Mouse (Mus musculus) layer of hippocampus, adult 2 months (tissue): ENCODE results near the gene Lonp1. TPM values are rescaled to one million over a fixed set of nuclear protein-coding genes. Genes with fewer than 3 reads are reported as not detected.

Experiments used
- DNase-seq, 2 experiments: peaks; one replicate each; pipeline ENCODE4 v3.0.0; 2022; ENCODE audit warnings: low spot score in 2 of 2
- H3K27ac ChIP-seq: fragments of 200-600 bp; 2 replicates; pipeline ENCODE4 v1.8.1; 2022
- H3K4me3 ChIP-seq: fragments of 200-600 bp; 2 replicates; pipeline ENCODE4 v1.8.1; 2022; ENCODE audit warnings: mild to moderate bottlenecking
- CTCF ChIP-seq: fragments of 200-600 bp; conservative IDR thresholded peaks from 2 replicates; pipeline ENCODE4 v1.8.1; 2022; ENCODE audit warnings: antibody characterized with exemption, mild to moderate bottlenecking, moderate library complexity
- total RNA-seq, 2 experiments: library from RNA; stranded (reverse); gene quantifications; 2 replicates each; pipeline ENCODE4 v1.2.3; 2021

Gene Lonp1
- total RNA-seq, 2 experiments from 2014 or later = 56.5 to 60.2 TPM

- no peak overlapping the region for H3K27ac ChIP-seq
- no peak for TF ChIP-seq CTCF
- H3K4me3 ChIP-seq = no peak overlapping the region
- DNase-seq = no peak
Measured at GRCm38 (mm10) chr17:56603186-56604069, 23.3 kb downstream of the Lonp1 start.

GRCm38 (mm10) chr17:56593527-56594271 is 33.0 kb downstream of the Lonp1 start:
- no peak for TF ChIP-seq CTCF
- no peak overlapping the region for H3K4me3 ChIP-seq
- DNase-seq = no peak
- H3K27ac ChIP-seq = peak overlapping the region; percentile 18; the same call in 1 of the 2 replicates

- no peak for DNase-seq
- Histone ChIP-seq H3K27ac (no peak overlapping the region), H3K4me3 (no peak overlapping the region)
- TF ChIP-seq CTCF = no peak
Measured at GRCm38 (mm10) chr17:56592553-56592952, 34.1 kb downstream of the Lonp1 start.

- H3K4me3 ChIP-seq = no peak overlapping the region
- no peak for TF ChIP-seq CTCF
- no peak for DNase-seq
- H3K27ac ChIP-seq = no peak overlapping the region
Measured at GRCm38 (mm10) chr17:56588921-56589320, 37.8 kb downstream of the Lonp1 start.

DNA sequence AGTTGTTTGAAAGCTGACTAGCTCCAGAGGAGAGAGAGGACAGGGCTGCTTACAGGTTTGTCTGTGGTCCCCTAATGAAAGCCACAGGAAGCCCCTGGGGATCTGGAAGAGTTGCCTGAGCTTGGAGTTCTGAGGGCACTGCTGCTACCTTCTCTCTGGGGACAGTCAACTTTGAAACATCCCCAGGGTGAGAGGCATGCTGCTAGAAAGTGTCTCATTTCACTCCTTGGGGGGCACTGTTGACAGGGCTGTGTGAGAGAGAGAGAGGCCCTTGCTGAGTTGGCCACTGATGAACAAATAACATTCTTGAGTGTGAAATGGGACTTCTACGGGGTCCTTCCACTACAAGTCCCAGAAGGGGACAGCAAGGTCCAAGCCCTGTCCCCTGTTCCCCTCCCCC is 38.9 kb downstream of the Lonp1 start:
- no peak overlapping the region for H3K4me3 ChIP-seq
- H3K27ac ChIP-seq = no peak overlapping the region
- TF ChIP-seq CTCF = no peak
- no peak for DNase-seq

DNA sequence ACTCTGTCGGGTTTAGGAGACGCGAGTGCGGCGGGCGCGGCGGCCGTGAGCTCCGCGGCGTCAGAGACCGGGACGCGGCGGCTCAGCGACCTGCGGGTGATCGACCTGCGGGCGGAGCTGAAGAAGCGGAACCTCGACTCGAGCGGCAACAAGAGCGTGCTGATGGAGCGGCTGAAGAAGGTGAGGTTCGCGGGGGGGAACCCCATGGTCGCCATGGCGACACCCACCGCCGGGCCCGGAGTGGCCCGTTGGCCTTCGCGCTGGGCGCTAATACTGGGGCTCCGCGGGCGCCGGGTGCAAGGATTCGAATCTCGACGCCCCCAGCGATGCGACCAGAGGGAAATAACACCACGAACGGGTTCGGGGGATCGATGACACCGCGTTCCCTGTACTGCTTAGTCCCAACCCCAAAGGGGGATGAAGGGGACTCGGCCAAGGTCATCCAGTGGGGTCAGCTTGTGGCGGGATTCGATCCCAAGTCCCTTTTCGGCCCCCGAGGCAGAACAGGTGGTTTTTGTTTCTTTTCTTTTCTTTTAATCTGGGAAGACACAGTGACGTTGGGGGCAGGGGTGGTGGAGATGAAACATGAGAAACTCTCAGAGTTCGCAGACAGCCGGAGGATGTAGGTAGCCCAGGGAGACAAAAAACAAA is 41.4 kb downstream of the Lonp1 start:
- peak overlapping the region; percentile 97 for H3K27ac ChIP-seq
- peak overlapping the region; percentile 71 for H3K4me3 ChIP-seq
- DNase-seq = peak in 1 of 2 experiments; percentile 36
- no peak for TF ChIP-seq CTCF

DNA sequence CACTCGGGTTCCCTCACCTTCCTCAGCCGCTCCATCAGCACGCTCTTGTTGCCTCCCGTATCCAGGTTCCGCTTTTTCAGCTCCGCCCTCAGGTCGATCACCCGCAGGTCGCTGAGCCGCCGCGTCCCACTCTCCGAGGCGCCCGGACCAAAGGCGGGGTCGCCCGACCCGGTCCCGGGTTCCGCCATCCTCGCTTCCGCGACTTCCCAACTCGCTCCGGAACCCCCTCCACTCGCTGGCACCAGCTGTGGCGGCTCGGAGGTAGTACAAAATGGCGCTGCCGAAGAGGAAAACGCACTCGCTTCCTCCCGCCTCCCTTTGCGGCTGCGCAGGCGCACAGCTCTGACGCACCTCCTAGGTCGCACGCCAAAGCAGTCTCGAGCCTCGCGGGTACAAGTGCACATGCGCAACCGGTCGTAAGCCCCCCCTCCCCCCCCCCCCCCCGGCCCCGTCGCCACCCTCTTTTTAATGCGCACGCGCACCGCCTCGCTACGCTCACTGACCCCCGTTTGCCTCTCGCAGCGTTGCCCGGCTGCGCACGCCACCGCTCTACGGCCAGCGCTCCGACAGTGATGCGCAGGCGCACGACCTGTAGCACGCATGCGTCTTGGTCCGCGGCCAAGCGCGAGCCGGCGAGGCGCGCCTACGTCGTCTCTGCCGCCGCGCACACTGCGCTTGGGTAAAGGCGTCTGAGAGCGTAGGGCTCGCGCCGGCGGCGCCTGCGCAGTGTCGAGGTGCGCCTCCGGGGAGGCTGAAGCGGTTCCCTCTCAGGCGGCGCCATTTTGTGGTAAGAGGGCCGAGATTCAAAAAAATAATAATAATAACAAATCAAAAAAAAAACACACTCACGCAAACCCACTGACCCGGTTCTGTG is 42.2 kb downstream of the Lonp1 start, which contains the start of the genes Safb2 and Safb:
Safb2 (minus strand) TSS at position 329 of the 874 bp plus-strand sequence.
Safb (plus strand) TSS at position 569 of the 874 bp plus-strand sequence.
- peak; percentile 23; the same call in 1 of the 2 replicates for TF ChIP-seq CTCF
- peak; percentile 99 for DNase-seq
- Histone ChIP-seq H3K27ac (peak within 1 kb of the TSS; percentile 98), H3K4me3 (peak within 1 kb of the TSS; percentile 99)

- no peak for TF ChIP-seq CTCF
- Histone ChIP-seq H3K4me3 (peak overlapping the region; percentile 99), H3K27ac (peak overlapping the region; percentile 98)
- DNase-seq = no peak
Measured at GRCm38 (mm10) chr17:56583611-56584256, 43.0 kb downstream of the Lonp1 start.

DNA sequence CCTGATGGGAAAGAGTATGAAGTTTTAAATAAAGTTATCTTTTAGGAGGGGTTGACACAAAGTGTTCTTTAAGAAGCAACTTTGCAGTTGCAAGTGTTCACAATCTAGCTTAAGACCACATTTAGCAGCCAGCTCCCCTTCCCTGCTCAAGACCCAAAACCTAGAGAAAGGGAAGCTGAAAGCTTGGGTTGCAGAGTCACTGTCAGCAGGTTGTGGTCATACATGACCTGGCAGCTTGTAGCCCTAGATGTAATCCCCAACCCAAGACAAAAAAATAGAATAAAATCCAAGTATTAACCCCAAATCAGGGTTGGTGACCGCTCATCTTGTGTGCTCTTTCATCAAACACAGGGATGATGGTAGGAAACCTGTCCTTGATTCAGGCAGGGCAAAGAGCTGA is 43.6 kb downstream of the Lonp1 start:
- TF ChIP-seq CTCF = no peak
- H3K4me3 ChIP-seq = peak overlapping the region; percentile 99
- H3K27ac ChIP-seq = peak overlapping the region; percentile 98; the same call in 1 of the 2 replicates
- DNase-seq = no peak

DNA sequence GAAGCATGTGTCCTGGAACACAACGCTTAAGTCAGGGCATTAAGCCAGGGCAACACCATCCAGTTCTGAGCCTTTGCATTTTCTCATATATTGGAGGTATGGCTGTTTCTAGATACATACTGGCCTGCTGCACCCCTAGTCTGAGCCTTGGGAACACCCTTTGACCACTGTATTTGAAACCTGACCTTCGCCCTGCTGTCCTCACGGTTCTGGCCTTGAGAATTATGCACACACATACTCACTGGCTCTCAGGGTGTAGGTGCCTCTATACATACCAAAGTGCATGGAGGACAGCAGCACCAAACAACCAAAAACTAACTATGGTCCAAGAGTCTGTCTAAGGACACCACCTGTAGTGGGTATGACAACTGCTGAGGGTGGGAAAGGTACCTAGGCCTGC is 53.7 kb downstream of the Lonp1 start:
- no peak for TF ChIP-seq CTCF
- H3K27ac ChIP-seq = no peak overlapping the region

GRCm38 (mm10) chr17:56572154-56572553 is 54.5 kb downstream of the Lonp1 start:
- no peak for TF ChIP-seq CTCF
- no peak for DNase-seq
- Histone ChIP-seq H3K27ac (no peak overlapping the region), H3K4me3 (no peak overlapping the region)

More for the DNA sequence above, 53.7 kb downstream of the Lonp1 start:
- no peak overlapping the region for H3K4me3 ChIP-seq
- no peak for DNase-seq
